Mouse (Mus musculus) heart, postnatal 0 days (tissue): Measurements from ENCODE around the gene Spata31d1d.

Source experiments
- CTCF ChIP-seq: IDR thresholded peaks from 2 replicates; pipeline ENCODE4 v1.5.1; 2016; ENCODE audit warnings: antibody characterized with exemption, control low read depth, low read depth
- EP300 ChIP-seq: IDR thresholded peaks from 2 replicates; pipeline ENCODE4 v1.6.1; 2016; ENCODE audit warnings: antibody characterized with exemption, low read depth

GRCm38 (mm10) chr13:59679306-59679705 lies 52.2 kb downstream of the Spata31d1d start:
- TF ChIP-seq CTCF (no peak), EP300 (no peak)
